Mouse (Mus musculus): Measurements from ENCODE around the gene Pou4f1.

The Pou4f1 gene

GRCm38 (mm10) chr14:104453824-104454223 is 14.0 kb downstream of the Pou4f1 start:
- peak; percentile 44 to 85 for DNase-seq

- no peak for DNase-seq
These were observed 33.5 kb downstream of the Pou4f1 start for GRCm38 (mm10) chr14:104434293-104434692.

- DNase-seq, result no peak
These were observed 37.0 kb downstream of the Pou4f1 start for GRCm38 (mm10) chr14:104430819-104431218.

- no peak for DNase-seq
These were observed 43.9 kb downstream of the Pou4f1 start for GRCm38 (mm10) chr14:104423688-104424470.

All from kidney, postnatal 36 days (tissue).